Mouse (Mus musculus) testis, adult 2 months (tissue): Measurements from ENCODE around the gene Lyrm4. TPM values are rescaled to one million over a fixed set of nuclear protein-coding genes. Genes with fewer than 3 reads are reported as not detected.
"Not testable (repeated sequence)": the region's sequence is repeated elsewhere in the genome, so short reads cannot be mapped to it uniquely, and the experiment has no call there.

ENCODE experiments used
- H3K27ac ChIP-seq: fragments of 200-500 bp; 2 replicates; pipeline ENCODE4 v1.5.1; 2012; ENCODE audit warnings: low read depth, low read length; ENCODE audit not compliant: control insufficient read depth, insufficient read depth
- H3K27me3 ChIP-seq: fragments of 200-500 bp; 2 replicates; pipeline ENCODE4 v1.6.1; 2012; ENCODE audit warnings: mild to moderate bottlenecking, low read length, moderate library complexity; ENCODE audit not compliant: control insufficient read depth, insufficient read depth
- H3K36me3 ChIP-seq: fragments of 200-500 bp; 2 replicates; pipeline ENCODE4 v1.6.1; 2012; ENCODE audit warnings: mild to moderate bottlenecking, low read length; ENCODE audit not compliant: control insufficient read depth, insufficient read depth
- H3K4me1 ChIP-seq: fragments of 200-500 bp; 2 replicates; pipeline ENCODE4 v1.6.1; 2012; ENCODE audit warnings: low read length; ENCODE audit not compliant: control insufficient read depth, insufficient read depth
- H3K4me3 ChIP-seq: fragments of 200-500 bp; 2 replicates; pipeline ENCODE4 v1.5.1; 2012; ENCODE audit warnings: low read depth, mild to moderate bottlenecking, low read length, moderate library complexity, mixed read lengths; ENCODE audit not compliant: control insufficient read depth
- CTCF ChIP-seq: fragments of 200-500 bp; IDR thresholded peaks from 2 replicates; pipeline ENCODE4 v1.5.1; 2012; ENCODE audit warnings: low read depth, mild to moderate bottlenecking, inconsistent platforms, low read length, moderate library complexity; ENCODE audit not compliant: control insufficient read depth, insufficient read depth, insufficient replicate concordance
- POLR2A ChIP-seq: fragments of 200-500 bp; IDR thresholded peaks from 2 replicates; pipeline ENCODE4 v1.6.1; 2012; ENCODE audit warnings: low read depth, mild to moderate bottlenecking, inconsistent platforms, low read length, moderate library complexity; ENCODE audit not compliant: control insufficient read depth
- polyA plus RNA-seq: library from polyadenylated mRNA; depleted of rRNA; stranded (reverse); fragments of >200 nt; gene quantifications from 2 replicates; pipeline ENCODE4 v1.2.3, GENCODE M21; 2012

Lyrm4 gene
- polyA plus RNA-seq, 1 experiment, result 3.0 TPM

GRCm38 (mm10) chr13:35995231-35995630 lies 122.1 kb downstream of the Lyrm4 start:
- no peak for TF ChIP-seq CTCF
- Histone ChIP-seq H3K4me3 (no peak overlapping the region), H3K36me3 (no peaks in the 10 kb centered on the region)

GRCm38 (mm10) chr13:35994067-35994466 lies 123.3 kb downstream of the Lyrm4 start:
- Histone ChIP-seq H3K27me3 (no peaks in the 10 kb centered on the region), H3K36me3 (no peaks in the 10 kb centered on the region), H3K27ac (peak overlapping the region; percentile 12; the same call in 1 of the 2 replicates), H3K4me3 (no peak overlapping the region), H3K4me1 (no peaks in the 10 kb centered on the region)
- no peak for TF ChIP-seq CTCF
- no peak for TF ChIP-seq POLR2A

More at GRCm38 (mm10) chr13:35995231-35995630, 122.1 kb downstream of the Lyrm4 start:
- no peak overlapping the region for H3K27ac ChIP-seq
- no peaks in the 10 kb centered on the region for H3K4me1 ChIP-seq
- no peaks in the 10 kb centered on the region for H3K27me3 ChIP-seq

- not testable (repeated sequence) for H3K36me3 ChIP-seq, H3K4me1 ChIP-seq, H3K27me3 ChIP-seq, H3K4me3 ChIP-seq, H3K27ac ChIP-seq
Measured at GRCm38 (mm10) chr13:35991185-35991584, 126.1 kb downstream of the Lyrm4 start.

- Histone ChIP-seq H3K4me1 (no peaks in the 10 kb centered on the region), H3K4me3 (no peak overlapping the region), H3K27me3 (no peaks in the 10 kb centered on the region), H3K36me3 (no peaks in the 10 kb centered on the region), H3K27ac (no peak overlapping the region)
- TF ChIP-seq POLR2A (no peak), CTCF (no peak)
Measured at GRCm38 (mm10) chr13:35989329-35989728, 128.0 kb downstream of the Lyrm4 start.

GRCm38 (mm10) chr13:35982985-35983384 lies 134.3 kb downstream of the Lyrm4 start:
- H3K4me1 ChIP-seq, result no peaks in the 10 kb centered on the region
- H3K4me3 ChIP-seq, result no peak overlapping the region
- H3K36me3 ChIP-seq, result no peaks in the 10 kb centered on the region
- H3K27me3 ChIP-seq, result no peaks in the 10 kb centered on the region
- no peak for TF ChIP-seq POLR2A
- no peak for TF ChIP-seq CTCF
- H3K27ac ChIP-seq, result no peak overlapping the region

- Histone ChIP-seq H3K36me3 (no peaks in the 10 kb centered on the region), H3K27me3 (no peaks in the 10 kb centered on the region), H3K27ac (no peak overlapping the region), H3K4me3 (no peak overlapping the region), H3K4me1 (no peaks in the 10 kb centered on the region)
- no peak for TF ChIP-seq POLR2A
- TF ChIP-seq CTCF, result no peak
Measured at GRCm38 (mm10) chr13:35980471-35980870, 136.9 kb downstream of the Lyrm4 start.

GRCm38 (mm10) chr13:35976912-35977311 lies 140.4 kb downstream of the Lyrm4 start:
- no peak overlapping the region for H3K27ac ChIP-seq
- H3K4me1 ChIP-seq, result no peaks in the 10 kb centered on the region
- H3K36me3 ChIP-seq, result no peaks in the 10 kb centered on the region
- H3K27me3 ChIP-seq, result no peaks in the 10 kb centered on the region
- TF ChIP-seq CTCF (no peak), POLR2A (no peak)
- H3K4me3 ChIP-seq, result no peak overlapping the region

- TF ChIP-seq POLR2A (no peak), CTCF (no peak)
- no peaks in the 10 kb centered on the region for H3K36me3 ChIP-seq
- H3K27ac ChIP-seq, result no peak overlapping the region
- H3K4me1 ChIP-seq, result peaks cover 7% of the 10 kb centered on the region; the same call in 1 of the 2 replicates
- H3K4me3 ChIP-seq, result no peak overlapping the region
- H3K27me3 ChIP-seq, result no peaks in the 10 kb centered on the region
Measured at GRCm38 (mm10) chr13:35969829-35970228, 147.5 kb downstream of the Lyrm4 start.
